Mouse (Mus musculus) megakaryocyte, embryonic 14.5 days (primary cell): ENCODE measurements at regions not wholly inside any gene's neighbourhood (a gene's known extent, or its start where the extent isn't known, plus 50 kb on each side); places are given as distances from the start of the nearest gene placed in this dataset.

Experiments used
- FLI1 ChIP-seq: IDR thresholded peaks from 2 replicates; pipeline ENCODE4 v1.6.1; 2012; ENCODE audit warnings: low read length, inconsistent platforms, mixed read lengths
- GATA1 ChIP-seq: IDR thresholded peaks from 3 replicates; pipeline ENCODE4 v1.6.1; 2012; ENCODE audit warnings: mixed read lengths, low read length, inconsistent platforms, borderline replicate concordance

GRCm38 (mm10) chr9:101404441-101405081 is 153.0 kb upstream of the Ppp2r3a start:
- TF ChIP-seq GATA1 (no peak), FLI1 (no peak)
